Mouse (Mus musculus) kidney, adult 2 months (tissue): ENCODE data around the gene Grik1.

ENCODE experiments used
- CTCF ChIP-seq: fragments of 200-500 bp; conservative IDR thresholded peaks from 2 replicates; pipeline ENCODE4 v1.5.1; 2011; ENCODE audit warnings: low read depth, mild to moderate bottlenecking, control low read depth, low read length, moderate library complexity, mixed read lengths; ENCODE audit not compliant: insufficient read depth, insufficient read length
- POLR2A ChIP-seq: fragments of 200-500 bp; IDR thresholded peaks from one replicate; pipeline ENCODE4 v1.6.1; 2011; ENCODE audit warnings: low read depth, low read length, control low read depth

DNA sequence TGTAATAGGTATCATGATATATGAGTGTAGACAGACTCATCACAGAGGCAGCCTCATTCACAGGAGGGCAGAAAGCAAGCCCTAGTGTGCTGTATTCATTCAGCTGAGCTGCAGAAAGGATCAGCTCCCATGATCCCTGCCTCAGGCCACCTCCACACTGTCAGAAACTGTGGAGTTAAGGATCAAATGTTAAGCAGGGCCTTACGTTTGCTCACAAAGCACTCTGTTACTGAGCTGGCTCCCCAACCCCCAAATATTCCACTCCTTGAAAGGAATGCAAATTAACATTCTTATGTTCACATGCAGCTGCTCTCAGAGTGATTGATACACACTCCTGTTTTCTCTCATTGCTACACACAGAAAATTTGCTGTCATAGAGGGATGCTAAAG, 372.9 kb downstream of the Grik1 start:
- TF ChIP-seq CTCF (no peak), POLR2A (no peak)
